Mouse (Mus musculus): ENCODE results near the gene Sephs2. TPM values are rescaled to one million over a fixed set of nuclear protein-coding genes. Genes with fewer than 3 reads are reported as not detected.

Gene Sephs2
- polyA plus RNA-seq, 1 experiment from 2014 or later = 102 TPM

DNA sequence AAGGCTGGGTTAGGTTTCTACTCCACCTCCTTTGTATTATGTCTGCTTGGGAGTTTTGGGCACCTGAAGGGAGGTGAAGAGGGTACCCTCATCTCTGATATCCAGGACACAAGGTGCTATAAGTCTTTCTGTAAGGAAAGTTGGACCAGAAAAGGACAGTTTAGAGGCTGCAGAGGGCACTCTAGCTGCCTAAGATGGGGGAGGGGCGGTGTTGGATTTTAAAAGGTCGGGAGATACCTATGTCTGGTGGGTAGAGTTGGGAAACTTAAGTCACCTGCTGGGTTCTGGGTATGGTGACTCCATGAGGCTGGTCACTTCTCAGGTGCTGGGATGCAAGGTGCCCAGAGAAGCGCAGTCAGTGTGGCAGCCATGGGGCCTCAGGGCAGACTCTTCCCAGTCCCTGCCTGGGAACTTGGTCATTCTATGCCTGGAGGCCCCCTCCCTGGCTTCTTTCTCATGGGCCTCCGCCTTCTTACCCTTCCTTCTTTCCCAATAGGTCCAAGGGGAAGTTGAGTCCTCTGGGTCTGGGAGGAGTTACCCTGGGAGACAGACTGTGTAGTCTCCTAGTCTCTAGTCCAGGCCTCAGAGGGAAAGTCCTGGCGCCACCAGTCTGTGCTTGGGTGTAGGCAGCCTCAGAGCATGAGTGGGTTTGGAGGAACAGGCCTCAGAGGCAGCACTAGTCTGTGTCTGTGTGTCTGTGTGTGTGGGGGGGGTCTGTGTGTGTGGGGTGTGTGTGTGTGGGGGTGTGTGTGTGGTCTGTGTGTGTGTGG, 23.1 kb upstream of the Sephs2 start:
- Histone ChIP-seq H3K9ac (replicated peaks; ENCODE audit: low read length) (no peak overlapping the region), H3K9me3 (replicated peaks; ENCODE audit: control insufficient read depth, low read length) (no peaks in the 10 kb centered on the region), H3K4me3 (ENCODE audit: low read depth, low read length) (no peak overlapping the region), H3K27ac (replicated peaks; ENCODE audit: low read depth, low read length) (no peak overlapping the region), H3K27me3 (ENCODE audit: control insufficient read depth, insufficient read depth, low read length) (no peaks in the 10 kb centered on the region), H3K4me2 (ENCODE audit: low read depth, low read length) (no peak overlapping the region), H3K4me1 (ENCODE audit: control insufficient read depth, insufficient read depth, low read length) (no peaks in the 10 kb centered on the region), H3K36me3 (replicated peaks; ENCODE audit: control insufficient read depth, insufficient read depth, low read depth, low read length) (no peaks in the 10 kb centered on the region)
- DNase-seq (ENCODE audit: low spot score) (no peak), ATAC-seq (replicated peaks; ENCODE audit: insufficient number of reproducible peaks, low FRiP score, low TSS enrichment, low read depth) (no peak)
- WGBS = 76% methylated on average over 5 of the region's 5 CpGs

DNA sequence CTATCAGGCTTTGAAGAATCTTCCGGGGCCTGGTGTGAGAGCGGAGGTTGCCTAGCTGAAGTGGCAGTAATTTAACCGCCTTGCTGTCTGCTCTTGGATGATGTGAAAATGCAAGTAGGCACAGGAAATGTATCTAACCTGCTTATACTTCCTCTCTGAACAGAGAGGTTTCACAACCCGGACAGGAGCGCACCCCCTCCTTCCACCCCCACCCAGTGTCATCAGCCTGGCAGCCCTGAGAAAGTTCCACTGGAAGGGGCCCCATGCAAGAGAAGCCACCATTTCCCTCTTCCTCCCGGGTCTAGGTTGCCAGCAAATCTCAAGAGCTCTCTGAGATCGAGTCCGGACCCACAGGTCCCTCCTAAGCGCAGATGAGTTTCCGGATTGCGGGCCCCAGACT, 22.2 kb upstream of the Sephs2 start, which contains the start of gene Itgal:
Gene Itgal (plus strand): TSS at position 163 of the 400 bp plus-strand sequence.
- no peak within 1 kb of the TSS for H3K27ac ChIP-seq (replicated peaks; ENCODE audit: low read depth, low read length)
- no peak for ATAC-seq (replicated peaks; ENCODE audit: insufficient number of reproducible peaks, low FRiP score, low TSS enrichment, low read depth)

DNA sequence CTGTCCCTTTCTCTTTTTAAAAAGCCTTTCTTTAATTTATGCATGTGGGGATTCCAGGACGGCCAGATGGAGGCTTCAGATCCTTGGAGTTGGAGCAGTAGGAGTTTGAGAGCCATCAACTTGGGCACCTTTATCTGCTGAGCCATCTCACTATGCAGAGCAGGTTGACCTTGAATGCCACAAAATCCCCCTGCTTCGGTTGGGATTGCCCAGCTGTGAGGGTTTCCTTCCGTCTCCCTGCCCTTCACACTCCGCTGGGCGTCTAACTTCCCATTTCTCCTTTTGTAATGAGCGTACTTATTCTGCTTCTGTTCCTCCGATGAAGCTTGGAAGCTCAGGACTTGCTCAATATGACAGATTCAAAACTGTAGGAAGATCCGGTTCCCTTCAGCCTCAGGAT, 16.3 kb upstream of the Sephs2 start:
- DNase-seq (ENCODE audit: low spot score) (no peak), ATAC-seq (replicated peaks; ENCODE audit: insufficient number of reproducible peaks, low FRiP score, low TSS enrichment, low read depth) (no peak)
- H3K27ac ChIP-seq (replicated peaks; ENCODE audit: low read depth, low read length) = no peak overlapping the region
- H3K9me3 ChIP-seq (replicated peaks; ENCODE audit: control insufficient read depth, low read length) = peaks cover 3% of the 10 kb centered on the region; the same call in 1 of the 2 replicates
- no peaks in the 10 kb centered on the region for H3K27me3 ChIP-seq (ENCODE audit: control insufficient read depth, insufficient read depth, low read length)
- no peak overlapping the region for H3K4me2 ChIP-seq (ENCODE audit: low read depth, low read length)
- no peak overlapping the region for H3K9ac ChIP-seq (replicated peaks; ENCODE audit: low read length)
- 62% methylated on average over 8 of the region's 8 CpGs for WGBS
- no peak overlapping the region for H3K4me3 ChIP-seq (ENCODE audit: low read depth, low read length)
- no peaks in the 10 kb centered on the region for H3K4me1 ChIP-seq (ENCODE audit: control insufficient read depth, insufficient read depth, low read length)
- no peaks in the 10 kb centered on the region for H3K36me3 ChIP-seq (replicated peaks; ENCODE audit: control insufficient read depth, insufficient read depth, low read depth, low read length)

More for the DNA sequence above, 22.2 kb upstream of the Sephs2 start, which contains the start of gene Itgal:
- Histone ChIP-seq H3K9me3 (replicated peaks; ENCODE audit: control insufficient read depth, low read length) (no peaks in the 10 kb centered on the region), H3K36me3 (replicated peaks; ENCODE audit: control insufficient read depth, insufficient read depth, low read depth, low read length) (no peaks in the 10 kb centered on the region), H3K4me1 (ENCODE audit: control insufficient read depth, insufficient read depth, low read length) (no peaks in the 10 kb centered on the region), H3K27me3 (ENCODE audit: control insufficient read depth, insufficient read depth, low read length) (no peaks in the 10 kb centered on the region), H3K4me3 (ENCODE audit: low read depth, low read length) (no peak within 1 kb of the TSS), H3K4me2 (ENCODE audit: low read depth, low read length) (no peak within 1 kb of the TSS), H3K9ac (replicated peaks; ENCODE audit: low read length) (no peak within 1 kb of the TSS)
- WGBS = 81% methylated on average over 11 of the region's 11 CpGs
- DNase-seq (ENCODE audit: low spot score) = no peak

DNA sequence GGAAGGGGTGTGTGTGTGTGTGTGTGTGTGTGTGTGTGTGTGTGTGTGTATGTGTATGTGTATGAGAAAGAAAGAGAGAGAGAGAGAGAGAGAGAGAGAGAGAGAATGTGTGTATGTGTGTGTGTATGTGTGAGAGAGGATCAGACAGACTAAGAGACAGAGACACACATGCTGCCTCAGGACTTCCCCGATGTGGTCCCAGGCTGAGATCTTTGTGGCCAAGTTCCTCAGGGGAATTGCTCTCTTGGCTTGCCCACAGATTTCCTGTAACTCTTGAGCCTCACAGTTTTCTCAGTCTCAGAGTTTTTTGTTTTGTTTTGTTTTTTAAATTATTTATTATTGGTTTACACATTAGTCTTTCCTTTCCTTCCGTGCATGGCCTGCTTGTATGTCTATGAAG, 15.5 kb upstream of the Sephs2 start:
- H3K9me3 ChIP-seq (replicated peaks; ENCODE audit: control insufficient read depth, low read length) = peaks cover 3% of the 10 kb centered on the region; the same call in 1 of the 2 replicates
- H3K4me2 ChIP-seq (ENCODE audit: low read depth, low read length) = no peak overlapping the region
- H3K4me3 ChIP-seq (ENCODE audit: low read depth, low read length) = no peak overlapping the region
- no peak overlapping the region for H3K27ac ChIP-seq (replicated peaks; ENCODE audit: low read depth, low read length)
- no peak overlapping the region for H3K9ac ChIP-seq (replicated peaks; ENCODE audit: low read length)
- no peaks in the 10 kb centered on the region for H3K27me3 ChIP-seq (ENCODE audit: control insufficient read depth, insufficient read depth, low read length)
- H3K4me1 ChIP-seq (ENCODE audit: control insufficient read depth, insufficient read depth, low read length) = no peaks in the 10 kb centered on the region
- no peak for DNase-seq (ENCODE audit: low spot score)
- ATAC-seq (replicated peaks; ENCODE audit: insufficient number of reproducible peaks, low FRiP score, low TSS enrichment, low read depth) = no peak
- WGBS = 77% methylated on average over 2 of the region's 2 CpGs
- H3K36me3 ChIP-seq (replicated peaks; ENCODE audit: control insufficient read depth, insufficient read depth, low read depth, low read length) = no peaks in the 10 kb centered on the region

DNA sequence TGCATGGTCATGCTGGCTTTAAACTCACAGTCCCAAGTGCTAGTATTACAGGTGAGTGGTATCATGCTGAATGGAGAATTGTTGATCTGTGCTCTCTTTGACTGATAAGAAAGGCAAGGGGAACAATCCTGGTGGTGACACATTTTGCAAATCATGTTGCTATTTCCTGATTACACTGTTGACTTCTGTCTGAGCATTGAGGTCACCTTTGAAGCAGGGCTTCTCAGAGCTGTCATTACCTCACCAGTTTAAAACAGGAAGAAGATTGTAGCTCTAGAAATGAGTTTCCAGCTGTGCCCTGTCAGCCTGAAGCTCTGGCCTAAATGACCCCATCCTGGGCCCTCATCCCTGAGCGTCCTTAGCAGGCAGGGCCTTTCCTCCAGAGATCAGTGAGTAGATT, 14.1 kb upstream of the Sephs2 start:
- no peaks in the 10 kb centered on the region for H3K4me1 ChIP-seq (ENCODE audit: control insufficient read depth, insufficient read depth, low read length)
- 68% methylated on average over 1 of the region's 1 CpGs for WGBS

DNA sequence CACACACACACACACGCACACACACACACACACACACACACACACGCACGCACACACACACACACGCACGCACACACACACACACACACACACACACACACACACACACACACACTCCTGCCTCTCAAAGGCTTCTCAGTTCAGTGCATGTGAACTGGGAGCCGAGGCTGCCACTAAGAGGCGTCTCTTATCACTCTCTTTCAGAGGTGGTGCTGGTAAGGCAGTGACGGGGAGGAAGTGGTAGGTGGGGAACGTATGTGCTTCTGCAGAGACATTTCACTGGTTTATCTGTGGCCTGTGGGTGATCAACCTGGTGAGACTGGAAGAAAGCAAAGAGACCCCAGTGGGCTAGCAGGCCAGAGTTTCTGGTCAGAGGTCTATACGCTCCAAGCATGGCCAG, 11.3 kb upstream of the Sephs2 start:
- H3K4me1 ChIP-seq (ENCODE audit: control insufficient read depth, insufficient read depth, low read length) = no peaks in the 10 kb centered on the region
- H3K9me3 ChIP-seq (replicated peaks; ENCODE audit: control insufficient read depth, low read length) = peaks cover 3% of the 10 kb centered on the region; the same call in 1 of the 2 replicates
- no peaks in the 10 kb centered on the region for H3K36me3 ChIP-seq (replicated peaks; ENCODE audit: control insufficient read depth, insufficient read depth, low read depth, low read length)
- no peak overlapping the region for H3K27ac ChIP-seq (replicated peaks; ENCODE audit: low read depth, low read length)
- DNase-seq (ENCODE audit: low spot score) (no peak), ATAC-seq (replicated peaks; ENCODE audit: insufficient number of reproducible peaks, low FRiP score, low TSS enrichment, low read depth) (no peak)
- no peak overlapping the region for H3K9ac ChIP-seq (replicated peaks; ENCODE audit: low read length)
- H3K4me2 ChIP-seq (ENCODE audit: low read depth, low read length) = no peak overlapping the region
- no peaks in the 10 kb centered on the region for H3K27me3 ChIP-seq (ENCODE audit: control insufficient read depth, insufficient read depth, low read length)
- H3K4me3 ChIP-seq (ENCODE audit: low read depth, low read length) = no peak overlapping the region
- 88% methylated on average over 6 of the region's 10 CpGs for WGBS

More for the DNA sequence above, 14.1 kb upstream of the Sephs2 start:
- ATAC-seq (replicated peaks; ENCODE audit: insufficient number of reproducible peaks, low FRiP score, low TSS enrichment, low read depth) (no peak), DNase-seq (ENCODE audit: low spot score) (no peak)
- no peaks in the 10 kb centered on the region for H3K27me3 ChIP-seq (ENCODE audit: control insufficient read depth, insufficient read depth, low read length)
- H3K9me3 ChIP-seq (replicated peaks; ENCODE audit: control insufficient read depth, low read length) = peaks cover 3% of the 10 kb centered on the region; the same call in 1 of the 2 replicates
- no peak overlapping the region for H3K4me2 ChIP-seq (ENCODE audit: low read depth, low read length)
- no peak overlapping the region for H3K9ac ChIP-seq (replicated peaks; ENCODE audit: low read length)
- H3K4me3 ChIP-seq (ENCODE audit: low read depth, low read length) = no peak overlapping the region
- no peaks in the 10 kb centered on the region for H3K36me3 ChIP-seq (replicated peaks; ENCODE audit: control insufficient read depth, insufficient read depth, low read depth, low read length)
- H3K27ac ChIP-seq (replicated peaks; ENCODE audit: low read depth, low read length) = no peak overlapping the region

DNA sequence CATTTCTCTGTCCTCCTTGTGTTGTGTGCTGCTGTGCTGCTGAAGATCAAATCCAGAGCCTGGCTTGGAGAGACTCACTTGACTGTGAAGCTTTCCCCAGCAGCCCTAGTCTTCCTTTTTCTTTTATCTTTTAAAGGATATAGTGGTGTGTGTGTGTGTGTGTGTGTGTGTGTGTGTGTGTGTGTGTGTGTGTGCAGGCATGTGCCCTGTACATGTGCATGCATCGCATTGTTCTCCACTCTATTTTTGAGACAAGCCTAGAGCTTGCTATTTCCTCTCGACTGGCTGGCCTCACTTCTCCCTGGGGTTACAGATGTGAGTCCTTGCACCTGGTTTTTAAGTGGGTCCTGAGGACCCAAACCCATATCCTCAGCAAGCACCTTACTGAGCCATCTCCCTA, 8.3 kb upstream of the Sephs2 start:
- no peak overlapping the region for H3K4me3 ChIP-seq (ENCODE audit: low read depth, low read length)
- H3K4me1 ChIP-seq (ENCODE audit: control insufficient read depth, insufficient read depth, low read length) = no peaks in the 10 kb centered on the region
- H3K9ac ChIP-seq (replicated peaks; ENCODE audit: low read length) = no peak overlapping the region
- no peak for ATAC-seq (replicated peaks; ENCODE audit: insufficient number of reproducible peaks, low FRiP score, low TSS enrichment, low read depth)
- no peak overlapping the region for H3K4me2 ChIP-seq (ENCODE audit: low read depth, low read length)
- H3K36me3 ChIP-seq (replicated peaks; ENCODE audit: control insufficient read depth, insufficient read depth, low read depth, low read length) = no peaks in the 10 kb centered on the region
- DNase-seq (ENCODE audit: low spot score) = no peak
- H3K27me3 ChIP-seq (ENCODE audit: control insufficient read depth, insufficient read depth, low read length) = no peaks in the 10 kb centered on the region
- no peak overlapping the region for H3K27ac ChIP-seq (replicated peaks; ENCODE audit: low read depth, low read length)
- WGBS = 91% methylated on average over 2 of the region's 2 CpGs
- H3K9me3 ChIP-seq (replicated peaks; ENCODE audit: control insufficient read depth, low read length) = no peaks in the 10 kb centered on the region

DNA sequence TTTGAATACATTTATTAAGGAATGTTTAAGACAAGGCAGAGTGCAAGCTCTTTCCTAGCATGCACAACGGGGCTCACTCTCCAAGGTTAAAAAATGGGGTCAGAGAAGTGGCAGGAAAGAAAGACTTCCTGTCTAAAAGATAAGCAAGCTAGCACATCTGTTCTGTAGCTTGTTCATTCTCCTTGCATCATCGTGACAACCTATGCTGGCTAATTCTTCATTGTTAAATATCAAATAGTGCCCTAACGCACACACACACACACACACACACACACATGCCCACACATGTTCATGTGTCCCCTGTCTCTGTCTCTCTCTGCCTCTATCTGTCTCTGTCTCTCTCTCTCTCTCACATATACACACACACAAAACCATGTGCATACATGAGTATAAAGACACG, 7.3 kb upstream of the Sephs2 start:
- Histone ChIP-seq H3K27ac (replicated peaks; ENCODE audit: low read depth, low read length) (no peak overlapping the region), H3K4me2 (ENCODE audit: low read depth, low read length) (no peak overlapping the region), H3K36me3 (replicated peaks; ENCODE audit: control insufficient read depth, insufficient read depth, low read depth, low read length) (no peaks in the 10 kb centered on the region), H3K4me1 (ENCODE audit: control insufficient read depth, insufficient read depth, low read length) (no peaks in the 10 kb centered on the region), H3K27me3 (ENCODE audit: control insufficient read depth, insufficient read depth, low read length) (no peaks in the 10 kb centered on the region), H3K4me3 (ENCODE audit: low read depth, low read length) (no peak overlapping the region), H3K9me3 (replicated peaks; ENCODE audit: control insufficient read depth, low read length) (no peaks in the 10 kb centered on the region), H3K9ac (replicated peaks; ENCODE audit: low read length) (no peak overlapping the region)
- ATAC-seq (replicated peaks; ENCODE audit: insufficient number of reproducible peaks, low FRiP score, low TSS enrichment, low read depth) = no peak
- 69% methylated on average over 4 of the region's 4 CpGs for WGBS
- no peak for DNase-seq (ENCODE audit: low spot score)

Measured in embryonic facial prominence, embryonic 11.5 days (tissue).